Mouse (Mus musculus): ENCODE measurements at regions not wholly inside any gene's neighbourhood (a gene's known extent, or its start where the extent isn't known, plus 50 kb on each side); places are given as distances from the start of the nearest gene placed in this dataset.
A peak's percentile ranks its signal among the peaks of the same experiment; 100 is the strongest.

- DNase-seq (ENCODE audit: low spot score): no peak
These were observed 102.6 kb upstream of the Vps8 start for GRCm38 (mm10) chr16:21320284-21320683.

DNA sequence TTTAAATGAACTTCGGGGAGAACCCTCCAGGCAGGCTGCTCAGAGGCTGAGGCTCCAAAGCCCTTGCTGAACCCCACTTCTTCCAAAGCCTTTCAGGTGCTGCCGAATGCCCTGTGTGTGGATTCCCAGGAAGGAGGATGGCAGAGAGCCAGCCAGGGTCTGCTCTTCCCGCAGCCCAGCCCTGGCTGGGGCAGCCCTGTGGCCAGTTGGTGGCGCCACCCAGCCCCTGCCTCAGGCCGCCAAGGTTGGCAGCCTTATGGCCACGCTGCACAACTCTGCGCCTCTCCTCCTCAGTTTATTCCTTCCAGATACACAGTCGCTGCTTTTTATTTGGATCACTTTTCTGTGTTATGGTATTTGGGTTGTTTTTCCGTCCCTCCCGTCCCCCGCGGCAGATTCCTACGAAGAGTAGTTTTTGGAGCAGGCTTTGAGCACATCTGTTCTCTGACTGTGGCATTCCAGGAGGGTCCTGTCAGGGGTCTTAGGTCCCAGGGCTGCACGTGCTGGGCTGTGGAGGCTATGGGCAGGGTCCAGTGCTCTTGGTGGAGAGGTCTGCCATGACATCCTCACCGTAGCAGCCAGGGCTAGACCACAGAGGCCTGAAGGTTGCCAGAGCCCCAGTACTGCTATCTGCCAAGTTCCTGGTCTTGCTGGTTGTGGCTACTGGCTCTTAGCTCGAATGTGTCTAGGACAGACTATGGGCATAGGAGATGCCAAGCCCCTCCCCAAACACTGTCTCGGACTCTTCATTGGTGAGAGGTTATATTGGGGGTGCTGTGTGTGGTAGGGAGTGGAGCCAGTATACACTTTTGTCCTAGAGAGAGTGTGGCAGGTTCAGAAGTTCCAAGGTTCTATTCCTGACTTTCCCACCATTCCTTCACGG, 101.5 kb upstream of the Vps8 start:
- DNase-seq (ENCODE audit: low spot score): no peak

- peak; percentile 40 for DNase-seq (ENCODE audit: low spot score)
These were observed 100.5 kb upstream of the Vps8 start for GRCm38 (mm10) chr16:21322437-21322836.

GRCm38 (mm10) chr16:21323446-21324034, 99.4 kb upstream of the Vps8 start:
- DNase-seq (ENCODE audit: low spot score): no peak

- no peak for DNase-seq (ENCODE audit: low spot score)
These were observed 94.9 kb upstream of the Vps8 start for GRCm38 (mm10) chr16:21327969-21328368.

GRCm38 (mm10) chr16:21329199-21329598, 93.7 kb upstream of the Vps8 start:
- no peak for DNase-seq (ENCODE audit: low spot score)

DNA sequence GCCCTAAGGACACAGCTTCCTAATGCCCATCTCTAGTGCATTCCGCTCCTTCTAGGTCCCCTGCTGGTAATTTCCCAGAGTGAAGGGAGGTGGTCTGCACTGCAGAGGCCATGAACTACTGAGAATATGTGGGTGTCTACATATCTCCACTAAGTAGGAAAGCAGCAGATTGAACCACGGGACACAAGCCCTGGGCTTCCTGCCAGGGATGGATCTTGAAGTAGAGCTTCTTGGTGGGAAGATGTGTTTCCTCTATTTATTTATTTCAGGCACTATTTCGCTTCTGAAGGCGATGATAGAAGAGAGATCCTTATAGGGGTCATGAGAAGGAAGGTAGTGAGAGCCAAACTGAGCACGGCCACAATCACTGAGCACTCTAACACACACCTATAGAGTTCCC, 91.7 kb upstream of the Vps8 start:
- no peak for DNase-seq (ENCODE audit: low spot score)

DNA sequence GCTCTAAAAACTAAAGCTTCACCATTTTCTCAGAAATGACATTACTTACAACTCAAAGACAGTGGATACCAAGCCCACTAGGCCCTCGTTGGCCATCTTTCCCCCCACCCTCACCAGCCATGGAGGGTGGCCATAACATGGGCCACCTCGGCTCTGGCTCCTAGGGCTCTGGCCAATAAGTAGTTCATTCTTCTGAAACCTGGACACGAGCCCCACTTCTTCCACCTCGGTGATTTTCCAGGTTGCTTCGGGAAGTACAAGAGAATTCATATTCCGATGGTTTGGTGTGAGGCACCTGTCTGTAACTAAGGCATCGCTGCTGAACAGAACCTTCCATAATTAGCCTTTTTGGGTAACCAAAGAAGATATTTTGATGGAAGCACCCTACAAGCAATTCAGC, 90.5 kb upstream of the Vps8 start:
- DNase-seq (ENCODE audit: low spot score): no peak

- DNase-seq (ENCODE audit: low spot score): no peak
These were observed 90.1 kb upstream of the Vps8 start for GRCm38 (mm10) chr16:21332862-21333222.

DNA sequence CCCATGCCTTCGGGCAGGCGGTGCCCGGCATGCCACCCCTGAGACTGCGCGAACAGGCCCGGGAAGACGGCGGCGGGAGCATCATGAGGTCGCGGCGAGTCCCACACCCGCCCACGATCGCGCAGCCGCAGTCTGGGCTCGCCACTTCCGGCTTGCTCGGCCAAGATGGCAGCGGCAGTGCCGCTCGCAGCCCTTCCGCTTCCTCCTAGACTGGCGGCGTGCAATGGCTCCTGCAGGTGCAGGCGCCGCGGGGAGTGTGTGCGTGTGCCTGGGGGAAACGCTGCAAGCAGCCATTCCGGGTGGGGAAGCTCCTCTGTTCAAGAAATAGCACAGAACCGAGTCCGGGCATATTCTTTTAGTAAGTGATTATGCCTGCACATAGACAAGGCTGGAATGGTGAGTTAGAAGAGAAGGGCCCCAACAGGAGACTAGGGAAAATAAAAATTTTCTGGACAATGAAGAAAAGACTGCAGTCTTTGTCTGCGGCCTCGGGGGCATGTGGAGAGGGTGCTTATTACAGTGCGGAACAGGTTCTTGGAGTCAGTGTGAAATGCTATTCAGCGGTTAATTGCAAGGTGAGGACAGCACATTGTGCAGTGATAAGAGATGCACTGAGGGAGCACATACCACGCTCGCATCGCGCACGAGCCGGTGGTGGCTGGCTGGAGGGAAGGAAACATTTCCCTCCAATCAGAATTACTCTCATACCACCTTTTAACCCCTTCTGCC, 89.5 kb upstream of the Vps8 start:
- DNase-seq (ENCODE audit: low spot score): peak; percentile 83

DNA sequence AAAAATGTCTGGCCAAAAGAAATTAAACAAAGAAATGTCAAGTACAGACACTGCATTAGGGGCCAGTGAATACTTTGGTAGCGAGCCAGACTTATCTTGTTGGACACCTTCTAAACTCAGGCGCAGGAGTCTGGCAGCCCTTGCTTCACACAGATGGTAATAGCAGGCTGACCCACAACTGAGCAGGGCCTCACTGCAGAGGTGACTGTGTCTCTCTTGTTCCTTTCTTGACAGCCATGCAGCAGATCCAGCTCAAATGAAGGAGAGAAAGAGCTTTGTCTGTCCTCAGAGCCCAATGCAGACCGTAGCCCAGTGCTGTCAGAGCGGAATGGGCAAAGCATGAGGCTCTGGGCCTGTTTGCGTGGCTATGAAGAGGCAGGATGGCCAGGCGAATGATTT, 83.9 kb upstream of the Vps8 start:
- no peak for DNase-seq (ENCODE audit: low spot score)

GRCm38 (mm10) chr16:21339460-21340081, 83.3 kb upstream of the Vps8 start:
- peak; percentile 43 for DNase-seq (ENCODE audit: low spot score)

DNA sequence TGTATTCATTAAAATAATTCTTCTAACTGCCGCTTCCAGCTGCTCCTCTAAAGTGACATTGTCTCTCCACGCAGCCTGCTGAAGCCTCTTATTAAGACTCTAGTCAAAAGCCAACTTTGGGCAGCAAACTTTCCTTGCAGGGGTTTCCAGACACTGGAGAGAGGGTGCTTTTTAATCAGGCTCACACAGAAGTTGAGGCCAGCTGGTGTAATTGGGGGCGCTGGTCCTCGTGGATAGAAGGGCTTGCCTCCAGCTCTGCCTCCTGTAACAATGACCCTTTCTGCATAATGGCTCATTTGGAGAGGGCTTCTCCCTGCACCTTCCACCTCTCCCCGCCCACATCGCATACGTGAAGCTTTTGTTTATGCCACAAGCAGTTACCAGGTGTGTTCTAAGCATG, 82.8 kb upstream of the Vps8 start:
- no peak for DNase-seq (ENCODE audit: low spot score)

- DNase-seq (ENCODE audit: low spot score): no peak
These were observed 73.0 kb upstream of the Vps8 start for GRCm38 (mm10) chr16:21349869-21350268.

- no peak for DNase-seq (ENCODE audit: low spot score)
These were observed 71.6 kb upstream of the Vps8 start for GRCm38 (mm10) chr16:21351289-21351688.

DNA sequence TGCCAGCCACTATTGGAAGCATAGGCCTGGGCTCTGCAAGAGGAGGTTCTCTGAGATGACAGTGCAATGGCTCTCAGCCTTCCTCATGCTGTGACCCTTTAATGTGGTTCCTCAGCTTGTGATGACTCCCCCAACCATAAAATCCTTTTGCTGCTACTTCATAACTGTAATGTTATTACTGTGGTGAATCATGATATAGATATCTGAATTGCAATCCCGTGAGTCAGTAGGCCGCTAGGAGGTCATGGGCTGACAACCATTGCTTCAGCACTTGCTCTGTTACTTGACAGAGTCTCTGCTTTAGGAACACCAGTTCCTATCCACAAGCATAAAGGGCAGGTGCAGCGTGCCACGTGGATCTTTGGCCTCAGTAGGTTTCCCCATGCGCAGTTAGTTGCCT, 69.8 kb upstream of the Vps8 start:
- DNase-seq (ENCODE audit: low spot score): no peak

DNA sequence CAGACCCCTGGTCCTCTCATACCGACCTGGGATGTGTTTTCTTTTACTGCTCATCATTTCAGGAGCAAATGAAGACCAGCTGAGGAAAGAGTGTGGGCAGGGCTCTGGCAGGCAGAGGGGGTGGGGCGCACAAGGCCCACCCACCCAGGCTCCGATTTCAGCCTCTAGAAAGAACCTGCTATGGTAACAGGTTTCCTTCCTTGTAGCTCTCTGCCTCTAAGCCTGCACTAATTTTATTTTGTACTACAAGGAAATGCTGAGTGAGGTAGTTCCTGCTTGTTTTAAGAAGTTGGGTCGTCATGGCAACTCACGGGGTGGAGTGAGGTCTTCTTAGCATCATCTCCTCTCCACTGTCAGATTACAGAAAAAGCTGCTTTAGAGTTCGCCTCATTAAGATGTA, 69.4 kb upstream of the Vps8 start:
- no peak for DNase-seq (ENCODE audit: low spot score)

DNA sequence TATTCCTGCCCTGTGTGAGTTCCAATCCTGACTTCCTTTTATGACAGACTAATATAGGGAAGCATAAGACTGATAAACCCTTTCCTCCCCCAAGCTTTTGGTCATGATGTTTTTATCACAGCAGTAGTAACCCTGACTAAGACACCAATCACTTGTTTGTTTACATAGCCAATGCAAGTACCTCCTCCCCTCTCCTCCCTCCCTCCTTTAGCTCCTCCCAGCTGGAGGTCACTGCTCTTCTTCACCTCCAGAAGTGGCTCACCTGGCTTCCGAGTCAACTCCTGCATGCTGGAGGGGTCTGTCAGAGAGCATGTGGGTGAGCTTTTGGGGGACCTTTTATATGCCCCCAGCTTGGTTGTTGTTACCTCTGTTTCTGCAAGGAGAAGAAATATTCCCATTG, 67.3 kb upstream of the Vps8 start:
- no peak for DNase-seq (ENCODE audit: low spot score)

GRCm38 (mm10) chr16:21357433-21357832, 65.5 kb upstream of the Vps8 start:
- no peak for DNase-seq (ENCODE audit: low spot score)

- no peak for DNase-seq (ENCODE audit: low spot score)
These were observed 64.5 kb upstream of the Vps8 start for GRCm38 (mm10) chr16:21358313-21358920.

DNA sequence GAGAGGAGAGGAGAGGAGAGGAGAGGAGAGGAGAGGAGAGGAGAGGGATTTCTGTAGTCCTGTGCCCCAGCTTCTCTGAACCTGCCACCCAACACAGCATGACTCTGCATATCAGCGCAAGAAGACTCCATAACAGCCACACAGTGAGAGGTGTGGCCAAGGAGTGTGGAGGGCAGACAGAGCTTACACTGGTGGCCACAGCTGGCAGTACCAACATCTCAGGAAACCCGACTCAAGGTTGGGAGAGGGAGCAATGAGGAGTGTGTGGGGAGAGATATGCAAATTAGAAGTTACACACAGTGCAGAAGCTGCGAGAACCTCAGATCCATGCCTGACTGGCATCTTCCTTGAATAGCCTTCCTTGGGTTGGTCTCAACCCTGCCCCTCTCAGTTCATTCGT, 63.5 kb upstream of the Vps8 start:
- no peak for DNase-seq (ENCODE audit: low spot score)

GRCm38 (mm10) chr16:21361406-21361805, 61.5 kb upstream of the Vps8 start:
- DNase-seq (ENCODE audit: low spot score): no peak

Measured in ovary, adult 18-20 months (tissue).